Mouse (Mus musculus) midbrain, postnatal 0 days (tissue): Measurements from ENCODE around the gene Slc34a3. TPM values are rescaled to one million over a fixed set of nuclear protein-coding genes. Genes with fewer than 3 reads are reported as not detected.

Source experiments
- ATAC-seq: fragments of 200-750 bp; cut with Nextera tagmentation; 2 replicates; pipeline ENCODE4 v1.8.0; 2017; ENCODE audit warnings: moderate number of reproducible peaks, mild to moderate bottlenecking, moderate TSS enrichment, moderate library complexity; ENCODE audit not compliant: low FRiP score
- DNase-seq: peaks from one replicate; pipeline ENCODE4 v3.0.0-alpha.2; 2015; ENCODE audit warnings: low spot score
- H3K27ac ChIP-seq: fragments of 300-500 bp; sonication (generic); 2 replicates; pipeline ENCODE4 v1.5.1; 2014; ENCODE audit warnings: low read depth, mild to moderate bottlenecking, low read length, mixed read lengths
- H3K27me3 ChIP-seq: fragments of 300-500 bp; sonication (generic); 2 replicates; pipeline ENCODE4 v1.6.1; 2014; ENCODE audit warnings: low read length, control low read depth, mixed read lengths; ENCODE audit not compliant: insufficient read depth
- H3K36me3 ChIP-seq: fragments of 300-500 bp; sonication (generic); 2 replicates; pipeline ENCODE4 v1.6.1; 2014; ENCODE audit warnings: low read length, control low read depth, mixed read lengths; ENCODE audit not compliant: insufficient read depth
- H3K4me1 ChIP-seq: fragments of 300-500 bp; sonication (generic); 2 replicates; pipeline ENCODE4 v1.6.1; 2014; ENCODE audit warnings: mild to moderate bottlenecking, control low read depth, antibody characterized with exemption, low read length, mixed read lengths; ENCODE audit not compliant: insufficient read depth
- H3K4me2 ChIP-seq: fragments of 300-500 bp; sonication (generic); 2 replicates; pipeline ENCODE4 v1.6.1; 2014; ENCODE audit warnings: low read depth, mild to moderate bottlenecking, low read length, mixed read lengths; ENCODE audit not compliant: poor library complexity, severe bottlenecking
- H3K4me3 ChIP-seq: fragments of 300-500 bp; sonication (generic); 2 replicates; pipeline ENCODE4 v1.5.1; 2014; ENCODE audit warnings: low read depth, mild to moderate bottlenecking, low read length, moderate library complexity
- H3K9ac ChIP-seq: fragments of 300-500 bp; sonication (generic); replicated peaks from 2 replicates; pipeline ENCODE4 v1.6.1; 2014; ENCODE audit warnings: mild to moderate bottlenecking, low read length, moderate library complexity, mixed read lengths; ENCODE audit not compliant: poor library complexity, severe bottlenecking
- H3K9me3 ChIP-seq: fragments of 300-500 bp; sonication (generic); 2 replicates; pipeline ENCODE4 v1.6.1; 2016; ENCODE audit warnings: low read length, control low read depth
- CTCF ChIP-seq: IDR thresholded peaks from 2 replicates; pipeline ENCODE4 v1.5.1; 2016; ENCODE audit warnings: antibody characterized with exemption, mild to moderate bottlenecking
- WGBS: fragments of 180-500 bp; shearing (Covaris S2); extraction: QIAGEN DNeasy Blood & Tissue Kit; methylation state at CpG from one replicate; pipeline ENCODE4 v1.1.7; 2014; 5-methylcytosine and 5-hydroxymethylcytosine counted together
- polyA plus RNA-seq: library from polyadenylated mRNA; unstranded; fragments of >200 nt; fragmentation: Nextera tagmentation; extraction: Ambion mirVana; gene quantifications from 2 replicates; pipeline ENCODE4 v1.2.1, GENCODE M21; 2015
- total RNA-seq: library from RNA; depleted of rRNA; stranded (reverse); fragments of >200 nt; gene quantifications from 2 replicates; pipeline ENCODE4 v1.2.3, GENCODE M21; 2014

The Slc34a3 gene
- total and polyA plus RNA-seq, 2 experiments from 2014 or later: not detected

DNA sequence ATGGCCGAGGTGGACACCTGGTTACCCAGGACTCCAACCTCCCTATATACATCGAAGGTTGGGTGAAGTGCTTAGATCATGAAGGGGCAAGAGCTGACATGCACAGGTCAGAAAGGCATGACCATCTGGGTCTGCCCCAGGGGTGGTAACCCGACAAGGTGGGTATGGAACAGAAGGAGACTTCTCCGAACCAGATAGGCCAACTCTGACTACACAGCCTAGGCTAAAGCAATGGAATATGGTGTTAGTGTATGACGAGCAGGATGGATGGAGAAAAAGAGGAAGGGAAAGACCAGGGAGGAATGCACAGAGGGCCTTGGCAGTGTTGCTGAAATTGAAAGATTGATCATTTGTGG is 47.6 kb downstream of the Slc34a3 start:
- Histone ChIP-seq H3K9ac (no peak overlapping the region), H3K4me2 (peak overlapping the region; percentile 59; the same call in 1 of the 2 replicates), H3K9me3 (no peaks in the 10 kb centered on the region), H3K4me1 (peaks cover 5% of the 10 kb centered on the region; the same call in 1 of the 2 replicates), H3K27me3 (no peaks in the 10 kb centered on the region), H3K27ac (no peak overlapping the region), H3K36me3 (no peaks in the 10 kb centered on the region), H3K4me3 (peak overlapping the region; percentile 38)
- no peak for DNase-seq
- no peak for TF ChIP-seq CTCF
- ATAC-seq: 0 out of 2 replicates have a peak, but pooled peaks have one; percentile 14
- WGBS: 34% methylated on average over 5 of the region's 5 CpGs

DNA sequence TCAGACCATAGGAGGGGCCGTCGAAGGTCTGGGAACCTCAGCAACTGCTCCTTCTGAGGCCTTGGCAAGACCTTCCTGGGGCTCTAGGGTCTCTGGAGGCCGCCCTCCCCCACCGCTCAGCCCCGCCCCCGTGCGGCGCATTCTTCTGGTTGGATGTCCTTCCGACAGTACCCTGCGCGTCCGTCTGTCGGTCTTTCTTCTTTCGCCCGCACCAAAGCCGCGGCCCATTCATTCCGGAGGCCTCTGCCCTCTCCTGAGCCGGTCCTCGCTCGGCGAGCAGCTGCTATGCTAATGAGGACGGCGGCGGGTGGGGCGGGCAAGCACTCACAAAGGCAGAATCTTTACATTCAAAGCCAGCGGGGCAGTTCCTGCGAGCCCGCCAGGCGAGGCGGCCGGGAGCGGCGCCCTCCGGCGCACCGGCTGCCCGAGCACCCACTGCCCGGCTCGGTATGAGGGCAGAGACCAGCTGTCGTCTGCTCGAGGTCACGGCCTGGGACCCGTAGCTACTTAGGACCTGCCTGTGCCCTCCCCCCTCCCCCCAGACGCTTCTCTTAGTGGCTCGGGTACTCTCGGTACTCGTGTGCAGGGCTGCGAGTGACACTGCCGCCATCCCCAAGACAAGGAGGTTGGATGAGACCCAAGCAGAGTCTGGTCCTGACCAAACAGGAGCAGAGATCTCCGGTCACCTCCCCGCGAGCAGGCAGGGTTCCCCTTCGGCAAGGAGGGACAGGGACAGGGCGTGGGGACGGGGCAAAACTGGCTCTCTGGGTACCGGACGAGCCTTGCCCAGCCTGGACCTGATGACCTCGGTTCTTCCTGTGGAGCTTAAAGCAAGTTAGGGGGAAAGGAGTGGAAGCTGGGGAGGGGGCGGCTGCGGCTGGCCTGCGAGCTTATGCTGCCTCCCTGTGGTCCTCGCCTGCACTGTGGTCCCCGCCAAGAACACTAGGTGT is 48.3 kb downstream of the Slc34a3 start:
- peaks cover 5% of the 10 kb centered on the region; the same call in 1 of the 2 replicates for H3K4me1 ChIP-seq
- no peaks in the 10 kb centered on the region for H3K27me3 ChIP-seq
- peak; percentile 75 for ATAC-seq
- peak overlapping the region; percentile 48 for H3K27ac ChIP-seq
- H3K4me3 ChIP-seq: peak overlapping the region; percentile 38
- peak; percentile 73 for DNase-seq
- peak; percentile 88 for TF ChIP-seq CTCF
- H3K9me3 ChIP-seq: no peaks in the 10 kb centered on the region
- H3K4me2 ChIP-seq: peak overlapping the region; percentile 59
- peak overlapping the region; percentile 54 for H3K9ac ChIP-seq
- 2% methylated on average over 60 of the region's 64 CpGs for WGBS
- no peaks in the 10 kb centered on the region for H3K36me3 ChIP-seq

DNA sequence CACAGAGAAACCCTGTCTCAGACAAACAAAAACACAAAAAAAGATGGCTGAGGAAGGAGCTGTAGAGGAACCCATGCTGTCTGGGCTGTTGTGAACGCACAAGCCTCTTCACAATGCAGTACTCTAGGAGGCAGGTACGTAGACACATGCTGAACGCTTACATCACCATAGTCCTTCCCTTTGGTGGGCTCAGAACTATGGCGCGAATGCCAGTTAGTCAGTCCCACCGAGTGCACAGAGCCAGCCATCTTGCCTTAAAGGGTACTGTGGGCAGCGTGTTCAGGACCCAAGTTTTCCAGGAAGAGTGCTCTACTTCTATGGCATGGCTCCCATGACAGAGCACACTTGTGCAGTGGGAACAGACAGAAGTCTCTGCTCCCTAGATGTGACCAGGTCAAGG is 49.7 kb downstream of the Slc34a3 start:
- 92% methylated on average over 7 of the region's 7 CpGs for WGBS
- no peak overlapping the region for H3K27ac ChIP-seq
- TF ChIP-seq CTCF: no peak

DNA sequence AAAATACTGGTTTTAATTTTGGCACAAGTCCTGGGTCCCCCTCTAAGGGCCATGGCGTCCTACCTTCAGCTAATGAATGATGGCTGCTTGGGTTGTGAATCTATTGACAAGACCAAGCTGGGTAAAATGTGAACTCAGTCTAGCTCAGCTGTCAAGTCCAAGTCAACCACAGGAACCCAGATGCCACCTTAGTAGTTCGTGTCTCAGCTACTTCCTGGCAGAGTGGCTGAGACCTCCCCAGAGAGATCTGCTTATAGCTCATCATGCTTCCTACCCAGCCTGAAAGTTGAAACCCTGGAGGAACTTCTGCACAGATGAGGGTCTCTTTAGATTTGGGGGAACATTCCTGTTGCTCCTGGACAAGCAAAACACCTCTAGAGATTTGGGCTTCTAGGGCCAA is 50.8 kb downstream of the Slc34a3 start:
- Histone ChIP-seq H3K4me1 (peaks cover 5% of the 10 kb centered on the region; the same call in 1 of the 2 replicates), H3K27ac (no peak overlapping the region), H3K27me3 (no peaks in the 10 kb centered on the region), H3K9ac (no peak overlapping the region), H3K36me3 (no peaks in the 10 kb centered on the region), H3K9me3 (no peaks in the 10 kb centered on the region), H3K4me3 (peak overlapping the region; percentile 49; the same call in 1 of the 2 replicates), H3K4me2 (peak overlapping the region; percentile 57)
- WGBS: 52% methylated on average over 2 of the region's 2 CpGs
- no peak for TF ChIP-seq CTCF
- DNase-seq: no peak
- no peak for ATAC-seq

More for the DNA sequence above, 49.7 kb downstream of the Slc34a3 start:
- H3K4me3 ChIP-seq: no peak overlapping the region
- H3K9ac ChIP-seq: no peak overlapping the region
- no peak overlapping the region for H3K4me2 ChIP-seq
- peaks cover 5% of the 10 kb centered on the region; the same call in 1 of the 2 replicates for H3K4me1 ChIP-seq
- no peaks in the 10 kb centered on the region for H3K9me3 ChIP-seq
- H3K36me3 ChIP-seq: no peaks in the 10 kb centered on the region
- ATAC-seq (no peak), DNase-seq (no peak)
- no peaks in the 10 kb centered on the region for H3K27me3 ChIP-seq

DNA sequence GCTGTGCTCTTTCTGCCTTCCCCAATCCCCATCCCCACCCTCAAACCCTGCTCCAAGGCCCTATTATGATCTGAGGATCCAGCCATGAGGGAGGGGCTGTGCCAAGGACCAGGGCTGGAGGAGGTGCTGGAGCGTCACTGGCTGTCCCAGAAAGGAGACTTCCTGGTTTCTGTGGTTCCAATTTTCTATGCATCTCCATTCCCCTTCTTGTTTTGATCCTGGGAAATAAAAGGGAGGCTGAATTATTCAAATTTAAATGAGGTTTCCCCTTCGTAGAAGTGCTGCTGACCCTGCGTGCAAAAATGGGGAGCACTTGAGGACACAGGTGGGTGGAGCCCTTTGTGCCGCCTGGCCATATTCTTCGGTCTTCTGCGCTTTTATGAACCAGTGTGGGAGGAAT is 51.5 kb downstream of the Slc34a3 start:
- Histone ChIP-seq H3K27ac (no peak overlapping the region), H3K4me3 (peak overlapping the region; percentile 49), H3K27me3 (no peaks in the 10 kb centered on the region), H3K9me3 (no peaks in the 10 kb centered on the region), H3K4me2 (peak overlapping the region; percentile 57), H3K9ac (peak overlapping the region; percentile 29; the same call in 1 of the 2 replicates), H3K4me1 (peaks cover 5% of the 10 kb centered on the region; the same call in 1 of the 2 replicates), H3K36me3 (no peaks in the 10 kb centered on the region)
- 15% methylated on average over 6 of the region's 6 CpGs for WGBS
- peak; percentile 43 for DNase-seq
- TF ChIP-seq CTCF: no peak
- no peak for ATAC-seq

DNA sequence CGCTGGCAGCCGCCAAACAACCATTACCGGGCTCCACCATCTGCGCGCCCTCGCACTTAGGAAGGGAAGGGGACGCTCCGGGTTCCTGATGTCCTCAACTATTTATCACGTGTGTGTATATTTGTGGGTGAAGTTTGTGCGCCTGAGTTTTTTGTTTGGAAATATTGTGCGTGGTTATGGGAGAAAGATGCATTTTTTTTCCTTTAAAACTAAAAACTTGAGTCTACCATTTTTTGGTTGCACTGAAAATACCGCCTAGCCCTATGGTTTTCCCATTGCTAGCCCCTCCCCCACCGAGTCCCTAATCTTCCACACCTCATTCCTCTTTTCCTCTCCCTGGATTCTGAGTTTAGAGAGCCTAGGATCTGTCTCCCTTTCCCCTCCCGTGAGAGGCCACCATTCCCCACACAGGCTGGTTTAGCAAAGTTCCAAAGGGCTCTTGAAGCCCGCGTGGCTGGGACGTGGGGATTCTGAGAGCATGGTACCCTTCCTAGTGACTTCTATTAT is 52.2 kb downstream of the Slc34a3 start:
- Histone ChIP-seq H3K4me3 (peak overlapping the region; percentile 49), H3K36me3 (no peaks in the 10 kb centered on the region), H3K27me3 (no peaks in the 10 kb centered on the region), H3K27ac (0 out of 2 replicates have a peak overlapping the region, but pooled peaks have one; percentile 52), H3K4me2 (peak overlapping the region; percentile 57), H3K9ac (peak overlapping the region; percentile 54; the same call in 1 of the 2 replicates), H3K9me3 (no peaks in the 10 kb centered on the region), H3K4me1 (peaks cover 8% of the 10 kb centered on the region; the same call in 1 of the 2 replicates)
- DNase-seq: no peak
- ATAC-seq: no peak
- WGBS: under 1% methylated on average over 17 of the region's 17 CpGs
- TF ChIP-seq CTCF: no peak
